Mouse (Mus musculus): ENCODE results near the gene Prkcb. TPM values are rescaled to one million over a fixed set of nuclear protein-coding genes. Genes with fewer than 3 reads are reported as not detected.
A peak's percentile ranks its signal among the peaks of the same experiment; 100 is the strongest.

Prkcb gene
- polyA plus RNA-seq, 1 experiment from 2014 or later: 4.6 TPM

GRCm38 (mm10) chr7:122433377-122433776 is 144.8 kb downstream of the Prkcb start:
- Histone ChIP-seq H3K27me3 (ENCODE audit: poor library complexity, severe bottlenecking) (no peaks in the 10 kb centered on the region), H3K36me3 (replicated peaks) (no peaks in the 10 kb centered on the region), H3K4me1 (no peaks in the 10 kb centered on the region), H3K9me3 (no peaks in the 10 kb centered on the region), H3K4me3 (no peak overlapping the region), H3K27ac (no peak overlapping the region)
- WGBS: 93% methylated on average over 5 of the region's 5 CpGs
- DNase-seq (ENCODE audit: extremely low spot score, low spot score): no peak

- Histone ChIP-seq H3K36me3 (replicated peaks) (no peaks in the 10 kb centered on the region), H3K27me3 (ENCODE audit: poor library complexity, severe bottlenecking) (no peaks in the 10 kb centered on the region), H3K4me3 (no peak overlapping the region), H3K27ac (no peak overlapping the region), H3K4me1 (no peaks in the 10 kb centered on the region), H3K9me3 (no peaks in the 10 kb centered on the region)
- 87% methylated on average over 4 of the region's 4 CpGs for WGBS
- DNase-seq (ENCODE audit: extremely low spot score, low spot score): no peak
These were observed 146.4 kb downstream of the Prkcb start for GRCm38 (mm10) chr7:122434941-122435340.

- Histone ChIP-seq H3K27ac (no peak overlapping the region), H3K4me3 (no peak overlapping the region), H3K36me3 (replicated peaks) (no peaks in the 10 kb centered on the region), H3K27me3 (ENCODE audit: poor library complexity, severe bottlenecking) (no peaks in the 10 kb centered on the region), H3K4me1 (no peaks in the 10 kb centered on the region), H3K9me3 (no peaks in the 10 kb centered on the region)
- 97% methylated on average over 7 of the region's 7 CpGs for WGBS
- no peak for DNase-seq (ENCODE audit: extremely low spot score, low spot score)
These were observed 147.0 kb downstream of the Prkcb start for GRCm38 (mm10) chr7:122435561-122435960.

DNA sequence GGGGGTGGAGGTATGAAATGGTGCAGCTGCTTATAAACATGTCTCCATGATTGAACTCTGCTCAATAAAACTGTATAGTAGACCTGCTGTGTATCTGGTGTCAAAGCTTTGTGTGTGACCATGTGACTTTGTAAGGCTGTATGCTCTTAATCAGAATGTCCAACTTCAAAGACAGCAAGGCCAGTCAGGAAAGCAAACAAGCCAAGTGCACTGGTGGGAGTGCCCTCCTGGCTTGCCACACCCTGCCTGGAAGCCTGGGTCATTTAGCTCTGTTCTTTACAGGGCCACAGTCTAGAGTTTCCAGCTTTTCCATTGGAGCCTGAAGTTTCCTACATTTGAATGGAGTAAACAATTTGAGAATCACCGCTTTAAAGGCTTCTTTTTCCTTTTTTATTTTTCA is 148.8 kb downstream of the Prkcb start:
- Histone ChIP-seq H3K4me1 (no peaks in the 10 kb centered on the region), H3K9me3 (no peaks in the 10 kb centered on the region), H3K36me3 (replicated peaks) (no peaks in the 10 kb centered on the region), H3K4me3 (no peak overlapping the region), H3K27ac (no peak overlapping the region), H3K27me3 (ENCODE audit: poor library complexity, severe bottlenecking) (no peaks in the 10 kb centered on the region)
- WGBS: 94% methylated on average over 1 of the region's 1 CpGs
- no peak for DNase-seq (ENCODE audit: extremely low spot score, low spot score)

- Histone ChIP-seq H3K9me3 (no peaks in the 10 kb centered on the region), H3K4me3 (no peak overlapping the region), H3K27ac (no peak overlapping the region), H3K4me1 (peaks cover 4% of the 10 kb centered on the region), H3K27me3 (ENCODE audit: poor library complexity, severe bottlenecking) (no peaks in the 10 kb centered on the region), H3K36me3 (replicated peaks) (no peaks in the 10 kb centered on the region)
- peak; percentile 36 for DNase-seq (ENCODE audit: extremely low spot score, low spot score)
- 63% methylated on average over 6 of the region's 6 CpGs for WGBS
These were observed 156.5 kb downstream of the Prkcb start for GRCm38 (mm10) chr7:122445056-122445455.

DNA sequence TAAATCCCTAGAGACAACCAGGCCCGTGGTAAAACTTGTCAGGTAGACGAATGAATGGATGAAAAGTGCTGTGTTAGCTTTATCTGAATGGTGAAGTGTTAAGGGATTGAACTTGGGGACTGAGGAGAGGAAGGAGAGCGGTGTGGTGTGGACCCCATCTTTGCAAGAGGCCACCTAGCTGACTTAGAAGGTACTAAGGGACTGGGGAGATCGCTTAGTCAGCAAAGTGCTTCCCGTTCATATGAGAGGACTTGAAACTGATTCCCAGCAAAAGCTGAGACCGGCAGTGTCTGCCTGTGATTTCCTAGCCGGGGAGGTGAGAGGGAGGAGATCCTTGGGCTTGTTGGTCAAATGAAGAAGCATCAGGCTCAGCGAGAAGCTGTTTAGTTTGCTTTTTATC is 164.1 kb downstream of the Prkcb start:
- 86% methylated on average over 8 of the region's 8 CpGs for WGBS

DNA sequence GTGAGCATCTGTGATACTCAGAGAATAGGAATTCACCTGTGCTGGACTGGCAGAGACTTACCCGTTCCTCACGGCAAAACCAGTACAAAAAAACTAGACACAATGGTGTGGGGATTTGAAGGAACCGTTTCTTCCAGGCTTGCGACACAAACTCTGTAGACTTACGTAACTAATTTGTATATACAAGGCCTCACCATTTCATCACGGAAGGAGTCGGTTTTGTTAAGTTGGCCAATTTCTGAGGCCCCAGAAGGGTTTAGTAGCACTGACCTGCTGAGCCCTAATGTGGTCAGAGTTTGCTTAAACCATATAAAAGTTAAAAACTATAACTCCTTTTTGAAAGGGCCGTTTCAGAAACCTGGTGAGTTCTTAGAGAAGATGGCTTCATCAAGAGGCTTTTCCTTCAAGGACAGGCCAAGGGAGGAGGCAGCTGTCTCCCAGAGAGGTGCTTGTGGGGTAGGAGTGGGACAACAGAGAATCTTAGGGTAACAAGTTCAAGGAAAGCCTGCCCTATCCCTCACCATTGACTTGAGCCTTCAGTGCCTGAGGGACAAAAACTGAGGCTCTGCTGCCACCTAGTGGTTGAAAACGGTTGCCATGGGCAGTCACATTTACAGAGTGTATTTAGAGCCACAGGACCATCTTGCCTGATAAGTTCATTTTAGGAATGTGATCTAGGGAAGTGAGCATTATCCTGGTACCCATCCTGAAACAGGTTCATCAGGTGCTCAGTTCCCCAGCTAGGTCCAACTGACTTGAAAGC is 170.8 kb downstream of the Prkcb start:
- Histone ChIP-seq H3K4me1 (no peaks in the 10 kb centered on the region), H3K27ac (no peak overlapping the region), H3K36me3 (replicated peaks) (no peaks in the 10 kb centered on the region), H3K4me3 (no peak overlapping the region), H3K9me3 (no peaks in the 10 kb centered on the region), H3K27me3 (ENCODE audit: poor library complexity, severe bottlenecking) (no peaks in the 10 kb centered on the region)
- DNase-seq (ENCODE audit: extremely low spot score, low spot score): peak; percentile 85
- 75% methylated on average over 9 of the region's 9 CpGs for WGBS

More for the DNA sequence above, 164.1 kb downstream of the Prkcb start:
- Histone ChIP-seq H3K4me3 (no peak overlapping the region), H3K36me3 (replicated peaks) (no peaks in the 10 kb centered on the region), H3K9me3 (no peaks in the 10 kb centered on the region), H3K27me3 (ENCODE audit: poor library complexity, severe bottlenecking) (no peaks in the 10 kb centered on the region), H3K4me1 (no peaks in the 10 kb centered on the region), H3K27ac (no peak overlapping the region)
- no peak for DNase-seq (ENCODE audit: extremely low spot score, low spot score)

DNA sequence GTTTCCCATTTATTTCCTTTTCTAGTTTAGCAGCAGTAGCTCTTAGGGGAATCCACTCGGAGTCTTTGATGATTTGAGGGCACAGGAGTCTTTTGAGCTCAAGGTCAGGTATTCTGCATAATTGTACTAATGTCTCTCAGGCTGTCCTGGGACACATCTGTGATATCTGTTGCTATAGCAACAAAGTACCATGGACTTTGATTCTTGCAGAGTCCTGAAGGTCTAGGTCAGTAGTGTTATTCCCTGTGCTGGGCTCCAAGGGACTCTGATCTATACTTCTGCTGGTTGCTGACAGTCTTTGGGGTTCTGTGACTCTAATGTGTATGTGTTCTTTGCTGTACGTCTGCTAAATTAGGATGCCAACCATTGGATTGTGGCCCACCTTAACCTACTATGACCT is 171.5 kb downstream of the Prkcb start:
- Histone ChIP-seq H3K27me3 (ENCODE audit: poor library complexity, severe bottlenecking) (no peaks in the 10 kb centered on the region), H3K4me3 (no peak overlapping the region), H3K36me3 (replicated peaks) (no peaks in the 10 kb centered on the region), H3K9me3 (no peaks in the 10 kb centered on the region), H3K4me1 (no peaks in the 10 kb centered on the region), H3K27ac (no peak overlapping the region)
- 68% methylated on average over 2 of the region's 2 CpGs for WGBS
- no peak for DNase-seq (ENCODE audit: extremely low spot score, low spot score)

DNA sequence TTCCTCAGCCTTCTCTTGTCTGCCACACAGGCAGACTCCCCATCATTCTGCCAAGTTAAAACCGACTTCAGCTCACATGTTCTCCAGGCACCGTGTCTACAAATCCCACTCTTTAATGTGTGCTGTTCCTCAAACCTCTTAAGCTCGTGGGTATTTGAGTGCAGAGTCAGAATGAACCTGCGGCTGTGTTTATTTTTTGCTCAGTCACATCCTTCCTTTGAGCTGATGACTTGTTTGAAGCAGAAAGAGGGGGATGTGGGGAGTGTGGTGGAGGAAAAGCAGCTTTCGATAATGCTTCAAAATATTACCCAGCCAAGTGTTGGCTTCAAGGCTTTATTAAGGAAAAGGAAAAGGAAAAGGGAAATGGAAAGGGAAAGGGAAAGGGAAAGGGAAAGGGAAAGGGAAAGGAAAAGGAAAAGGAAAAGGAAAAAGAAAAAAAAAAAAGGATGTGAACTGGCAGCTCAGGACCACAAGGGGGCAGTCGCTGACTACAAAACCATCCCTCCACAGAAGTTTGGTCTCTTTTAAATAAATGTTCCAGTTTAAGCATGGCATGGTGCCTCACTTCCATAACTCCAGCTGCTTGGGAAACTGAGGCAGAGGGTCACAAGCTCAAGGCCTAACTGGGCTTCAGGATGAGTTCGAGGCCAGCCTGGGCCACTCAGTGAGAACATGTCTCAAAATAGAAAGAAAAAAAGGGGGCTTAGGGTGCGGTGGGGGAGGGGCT is 177.4 kb downstream of the Prkcb start:
- no peaks in the 10 kb centered on the region for H3K36me3 ChIP-seq (replicated peaks)
- no peaks in the 10 kb centered on the region for H3K27me3 ChIP-seq (ENCODE audit: poor library complexity, severe bottlenecking)
- H3K4me1 ChIP-seq: 0 out of 2 replicates have a peak, but pooled peaks cover 3% of the 10 kb centered on the region
- no peak for DNase-seq (ENCODE audit: extremely low spot score, low spot score)
- WGBS: 51% methylated on average over 8 of the region's 8 CpGs
- no peaks in the 10 kb centered on the region for H3K9me3 ChIP-seq
- H3K4me3 ChIP-seq: no peak overlapping the region
- no peak overlapping the region for H3K27ac ChIP-seq

GRCm38 (mm10) chr7:122466722-122467121 is 178.2 kb downstream of the Prkcb start:
- Histone ChIP-seq H3K27ac (no peak overlapping the region), H3K4me3 (no peak overlapping the region), H3K9me3 (no peaks in the 10 kb centered on the region), H3K27me3 (ENCODE audit: poor library complexity, severe bottlenecking) (no peaks in the 10 kb centered on the region), H3K4me1 (0 out of 2 replicates have a peak, but pooled peaks cover 3% of the 10 kb centered on the region), H3K36me3 (replicated peaks) (no peaks in the 10 kb centered on the region)
- 90% methylated on average over 2 of the region's 2 CpGs for WGBS
- no peak for DNase-seq (ENCODE audit: extremely low spot score, low spot score)

GRCm38 (mm10) chr7:122467831-122468230 is 179.3 kb downstream of the Prkcb start:
- 84% methylated on average over 8 of the region's 8 CpGs for WGBS

DNA sequence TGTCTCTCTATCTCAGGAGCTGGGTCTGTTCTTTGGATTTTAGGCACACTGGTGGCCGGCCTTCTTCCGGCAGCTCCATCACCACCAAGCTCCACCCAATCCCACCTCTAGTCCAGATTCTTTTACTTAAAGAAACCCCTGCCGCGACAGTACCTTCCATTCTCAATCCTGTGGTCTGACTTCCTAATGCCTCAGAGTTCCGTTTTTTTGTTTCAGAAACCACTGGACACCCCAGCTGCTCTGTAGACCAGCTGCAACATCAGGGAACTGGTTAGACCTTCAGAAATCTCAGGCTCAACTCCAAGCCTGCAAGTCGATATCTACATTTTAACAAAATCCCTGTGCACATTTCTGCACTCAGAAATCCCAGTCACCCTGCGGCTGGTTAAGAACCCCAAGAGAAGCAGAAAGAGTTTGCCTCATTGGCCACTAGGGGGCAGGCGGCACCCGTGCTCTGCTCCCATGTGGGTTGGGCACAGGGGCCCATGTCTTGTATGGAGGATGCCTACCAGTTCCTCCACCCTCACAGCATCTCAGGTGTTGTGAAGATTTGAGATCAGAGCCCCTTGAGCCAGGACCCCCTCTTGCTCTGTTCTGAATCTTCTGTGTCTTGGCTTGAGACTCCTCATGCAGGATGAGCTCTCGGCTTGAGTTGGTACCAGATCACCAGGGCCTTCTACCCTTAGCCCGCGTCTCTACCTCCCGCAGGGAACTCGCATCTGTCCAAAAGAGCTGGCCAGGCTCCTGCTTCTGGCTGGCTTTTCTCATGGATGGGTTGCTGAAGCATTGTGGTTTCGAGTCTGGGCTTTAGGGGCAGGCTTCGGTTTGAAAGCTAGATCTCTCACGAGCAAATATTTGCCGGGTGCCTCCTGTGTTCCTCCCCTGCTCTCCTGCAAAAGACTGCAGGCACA is 182.1 kb downstream of the Prkcb start:
- WGBS: 57% methylated on average over 18 of the region's 18 CpGs

More at GRCm38 (mm10) chr7:122467831-122468230, 179.3 kb downstream of the Prkcb start:
- Histone ChIP-seq H3K36me3 (replicated peaks) (no peaks in the 10 kb centered on the region), H3K4me1 (0 out of 2 replicates have a peak, but pooled peaks cover 3% of the 10 kb centered on the region), H3K27me3 (ENCODE audit: poor library complexity, severe bottlenecking) (no peaks in the 10 kb centered on the region), H3K4me3 (no peak overlapping the region), H3K27ac (no peak overlapping the region), H3K9me3 (no peaks in the 10 kb centered on the region)
- DNase-seq (ENCODE audit: extremely low spot score, low spot score): no peak

More for the DNA sequence above, 182.1 kb downstream of the Prkcb start:
- H3K36me3 ChIP-seq (replicated peaks): no peaks in the 10 kb centered on the region
- H3K27me3 ChIP-seq (ENCODE audit: poor library complexity, severe bottlenecking): no peaks in the 10 kb centered on the region
- 0 out of 2 replicates have a peak, but pooled peaks cover 3% of the 10 kb centered on the region for H3K4me1 ChIP-seq
- H3K9me3 ChIP-seq: peaks cover 7% of the 10 kb centered on the region; the same call in 1 of the 2 replicates
- no peak overlapping the region for H3K27ac ChIP-seq
- H3K4me3 ChIP-seq: no peak overlapping the region
- peak; percentile 71 for DNase-seq (ENCODE audit: extremely low spot score, low spot score)

Measured in forebrain, embryonic 10.5 days (tissue).